27 mouse cellular contexts compared by ENCODE assay signal in genomic region chr3:144507885-144508284, GRCm38 (mm10).
DNase-seq lines count a peak whose midpoint lies in the region; ATAC-seq and TF ChIP-seq lines count a peak whose summit lies in the region.
"Had no signal": no experiment of that assay in that cellular context is flagged by ENCODE, and none has a peak within 500 bp of the region (broad histone marks: within the 10 kb centered on the region; RNA-seq: fewer than 3 reads in every experiment).

No protein-coding gene starts in this region.

- WGBS in forebrain, embryonic 16.5 days: 36% methylated on average over 5 of the region's 5 CpGs
- WGBS in forebrain, embryonic 10.5 days: 51% methylated on average over 5 of the region's 5 CpGs
- WGBS in liver, embryonic 12.5 days (ENCODE audit: insufficient replicate concordance): 32% methylated on average over 5 of the region's 5 CpGs

- H3K27me3 ChIP-seq in forebrain, embryonic 16.5 days (replicated peaks; ENCODE audit: control insufficient read depth, insufficient read depth, low read length): no peaks in the 10 kb centered on the region
- H3K27me3 ChIP-seq in forebrain, embryonic 10.5 days (ENCODE audit: poor library complexity, severe bottlenecking): no peaks in the 10 kb centered on the region
- H3K27me3 ChIP-seq in liver, embryonic 12.5 days (replicated peaks): no peaks in the 10 kb centered on the region
- H3K27me3 ChIP-seq: embryonic facial prominence, embryonic 13.5 days; heart, embryonic 15.5 days; intestine, embryonic 15.5 days; limb, embryonic 13.5 days; Patski had no signal

- no peak for DNase-seq in forebrain, embryonic 10.5 days (ENCODE audit: extremely low spot score, low spot score)
- DNase-seq in liver: no peak
- DNase-seq in brain, embryonic 14.5 days (ENCODE audit: low read depth): peak; percentile 31
- DNase-seq in lung, postnatal 25 days (ENCODE audit: low spot score): no peak
- DNase-seq: adrenal gland, postnatal 14 days; cerebellum, adult 11-12 months; cerebellum, adult 9-11 months; gastrocnemius, postnatal 14 days; heart, adult 11 months; kidney, adult 2 months; kidney, postnatal 36 days; thymus, adult 2 months; thymus, postnatal 36 days had no signal

- no peak for TF ChIP-seq CTCF in brain, embryonic 14.5 days (IDR thresholded peaks at IDR 0.05; ENCODE audit: borderline replicate concordance, extremely low read depth, insufficient read depth, insufficient read length)

- peaks cover 11% of the 10 kb centered on the region for H3K4me1 ChIP-seq in forebrain, embryonic 16.5 days (replicated peaks; ENCODE audit: control insufficient read depth, insufficient read depth, low read length)
- peaks cover 23% of the 10 kb centered on the region for H3K4me1 ChIP-seq in forebrain, embryonic 10.5 days
- H3K4me1 ChIP-seq in liver, embryonic 12.5 days: peaks cover 28% of the 10 kb centered on the region

- H3K9me3 ChIP-seq in forebrain, embryonic 16.5 days (ENCODE audit: control insufficient read depth, low read length): no peaks in the 10 kb centered on the region
- 0 out of 2 replicates have a peak, but pooled peaks cover 6% of the 10 kb centered on the region for H3K9me3 ChIP-seq in forebrain, embryonic 10.5 days
- H3K9me3 ChIP-seq in liver, embryonic 12.5 days (replicated peaks): no peaks in the 10 kb centered on the region
- H3K9me3 ChIP-seq: embryonic facial prominence, embryonic 13.5 days; heart, embryonic 10.5 days; heart, embryonic 15.5 days; intestine, embryonic 15.5 days; limb, embryonic 13.5 days had no signal

- no peak overlapping the region for H3K9ac ChIP-seq in forebrain, embryonic 16.5 days (replicated peaks; ENCODE audit: low read depth, low read length)
- H3K9ac ChIP-seq in liver, embryonic 12.5 days: no peak overlapping the region
- H3K9ac ChIP-seq: embryonic facial prominence, embryonic 13.5 days; heart, embryonic 15.5 days; intestine, embryonic 15.5 days; limb, embryonic 13.5 days had no signal

- no peak overlapping the region for H3K4me3 ChIP-seq in forebrain, embryonic 16.5 days (replicated peaks; ENCODE audit: low read length)
- H3K4me3 ChIP-seq in forebrain, embryonic 10.5 days: no peak overlapping the region
- H3K4me3 ChIP-seq in liver, embryonic 12.5 days: no peak overlapping the region
- H3K4me3 ChIP-seq: embryonic facial prominence, embryonic 13.5 days; heart, embryonic 10.5 days; heart, embryonic 15.5 days; intestine, embryonic 15.5 days; layer of hippocampus, adult 2 months; left cerebral cortex, adult 2 months; limb, embryonic 13.5 days had no signal

- no peak overlapping the region for H3K4me2 ChIP-seq in forebrain, embryonic 16.5 days (ENCODE audit: low read length)
- no peak overlapping the region for H3K4me2 ChIP-seq in liver, embryonic 12.5 days
- H3K4me2 ChIP-seq: embryonic facial prominence, embryonic 13.5 days; heart, embryonic 15.5 days; intestine, embryonic 15.5 days; limb, embryonic 13.5 days had no signal

- H3K36me3 ChIP-seq in forebrain, embryonic 16.5 days (ENCODE audit: control insufficient read depth, insufficient read depth): no peaks in the 10 kb centered on the region
- H3K36me3 ChIP-seq in forebrain, embryonic 10.5 days (replicated peaks): no peaks in the 10 kb centered on the region
- no peaks in the 10 kb centered on the region for H3K36me3 ChIP-seq in liver, embryonic 12.5 days
- H3K36me3 ChIP-seq: embryonic facial prominence, embryonic 13.5 days; heart, embryonic 10.5 days; heart, embryonic 15.5 days; intestine, embryonic 15.5 days; limb, embryonic 13.5 days had no signal

- ATAC-seq in forebrain, embryonic 16.5 days: 0 out of 2 replicates have a peak, but pooled peaks have one; percentile 19
- peak; percentile 51 for ATAC-seq in liver, embryonic 12.5 days
- ATAC-seq in megakaryocyte progenitor cell, adult 5-6 weeks (replicated peaks; ENCODE audit: poor library complexity): peak; percentile 64
- ATAC-seq in monocyte, adult 5-6 weeks (replicated peaks; ENCODE audit: insufficient number of reproducible peaks, low FRiP score, low TSS enrichment, poor library complexity, severe bottlenecking): no peak
- ATAC-seq: hindbrain, postnatal 0 days; intestine, embryonic 15.5 days; Patski had no signal

- no peak overlapping the region for H3K27ac ChIP-seq in forebrain, embryonic 16.5 days (ENCODE audit: low read length)
- H3K27ac ChIP-seq in forebrain, embryonic 10.5 days: no peak overlapping the region
- H3K27ac ChIP-seq in liver, embryonic 12.5 days: no peak overlapping the region
- H3K27ac ChIP-seq: embryonic facial prominence, embryonic 13.5 days; heart, embryonic 10.5 days; heart, embryonic 15.5 days; hindbrain, postnatal 0 days; intestine, embryonic 15.5 days; layer of hippocampus, adult 2 months; left cerebral cortex, adult 2 months; limb, embryonic 13.5 days; macrophage had no signal

- TF ChIP-seq POLR2A in brain, embryonic 14.5 days (IDR thresholded peaks at IDR 0.05; ENCODE audit: borderline replicate concordance, extremely low read depth, insufficient read depth, insufficient read length, poor library complexity, severe bottlenecking): no peak
